Mouse (Mus musculus): ENCODE results near the gene Sbno2. TPM values are rescaled to one million over a fixed set of nuclear protein-coding genes. Genes with fewer than 3 reads are reported as not detected.

Gene Sbno2
- polyA plus RNA-seq, 1 experiment from 2014 or later, result 14.1 TPM

- no peak overlapping the region for H3K27ac ChIP-seq (ENCODE audit: low read depth)
- DNase-seq (ENCODE audit: low spot score) (no peak), ATAC-seq (replicated peaks; ENCODE audit: low FRiP score, low TSS enrichment, low read depth) (no peak)
- H3K9me3 ChIP-seq (ENCODE audit: control insufficient read depth, low read length), result no peaks in the 10 kb centered on the region
- 84% methylated on average over 2 of the region's 2 CpGs for WGBS
- H3K4me3 ChIP-seq (ENCODE audit: low read depth, low read length), result no peak overlapping the region
- H3K4me1 ChIP-seq (replicated peaks; ENCODE audit: control insufficient read depth, insufficient read depth, low read length), result peaks cover 21% of the 10 kb centered on the region
- H3K27me3 ChIP-seq (replicated peaks; ENCODE audit: control insufficient read depth, insufficient read depth, low read length), result no peaks in the 10 kb centered on the region
- no peak overlapping the region for H3K9ac ChIP-seq (ENCODE audit: low read length)
- H3K36me3 ChIP-seq (ENCODE audit: control insufficient read depth, insufficient read depth, low read length), result peaks cover 37% of the 10 kb centered on the region
- no peak overlapping the region for H3K4me2 ChIP-seq (ENCODE audit: low read length)
Measured at GRCm38 (mm10) chr10:80120146-80120545, 14.8 kb upstream of the Sbno2 start.

- H3K4me1 ChIP-seq (replicated peaks; ENCODE audit: control insufficient read depth, insufficient read depth, low read length), result peaks cover 21% of the 10 kb centered on the region
- peaks cover 29% of the 10 kb centered on the region for H3K36me3 ChIP-seq (ENCODE audit: control insufficient read depth, insufficient read depth, low read length)
- no peak overlapping the region for H3K4me3 ChIP-seq (ENCODE audit: low read depth, low read length)
- DNase-seq (ENCODE audit: low spot score), result no peak
- ATAC-seq (replicated peaks; ENCODE audit: low FRiP score, low TSS enrichment, low read depth), result no peak
- no peak overlapping the region; the same call in 1 of the 2 replicates for H3K9ac ChIP-seq (ENCODE audit: low read length)
- H3K4me2 ChIP-seq (ENCODE audit: low read length), result peak overlapping the region; percentile 70
- no peaks in the 10 kb centered on the region for H3K9me3 ChIP-seq (ENCODE audit: control insufficient read depth, low read length)
- H3K27me3 ChIP-seq (replicated peaks; ENCODE audit: control insufficient read depth, insufficient read depth, low read length), result no peaks in the 10 kb centered on the region
- H3K27ac ChIP-seq (ENCODE audit: low read depth), result no peak overlapping the region
- 76% methylated on average over 6 of the region's 6 CpGs for WGBS
Measured at GRCm38 (mm10) chr10:80118552-80118951, 13.2 kb upstream of the Sbno2 start.

DNA sequence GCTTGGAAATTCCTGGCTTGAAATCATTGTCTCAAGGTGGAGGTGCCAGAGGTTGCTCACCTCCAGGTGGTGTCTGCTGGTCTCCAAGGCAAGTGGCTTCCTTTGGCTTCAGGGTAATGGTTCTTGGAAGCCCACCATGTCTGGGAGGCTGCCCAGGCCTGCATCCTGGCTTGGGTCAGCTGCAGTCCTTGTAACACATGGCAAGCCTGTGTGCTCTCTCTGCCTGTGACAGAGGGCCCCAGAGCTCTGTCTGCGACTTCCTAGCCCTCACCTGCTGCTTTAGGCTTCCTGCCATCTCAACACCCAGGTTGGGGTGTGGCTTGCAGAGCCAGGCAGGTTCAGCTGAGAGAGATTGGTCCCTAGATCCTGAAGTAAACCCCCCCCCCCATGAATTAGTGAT lies 12.4 kb upstream of the Sbno2 start:
- H3K4me3 ChIP-seq (ENCODE audit: low read depth, low read length), result peak overlapping the region; percentile 95
- peak overlapping the region; percentile 84 for H3K9ac ChIP-seq (ENCODE audit: low read length)
- H3K4me1 ChIP-seq (replicated peaks; ENCODE audit: control insufficient read depth, insufficient read depth, low read length), result peaks cover 21% of the 10 kb centered on the region
- peak overlapping the region; percentile 70 for H3K4me2 ChIP-seq (ENCODE audit: low read length)
- no peak overlapping the region for H3K27ac ChIP-seq (ENCODE audit: low read depth)
- no peaks in the 10 kb centered on the region for H3K9me3 ChIP-seq (ENCODE audit: control insufficient read depth, low read length)
- 55% methylated on average over 1 of the region's 1 CpGs for WGBS
- H3K36me3 ChIP-seq (ENCODE audit: control insufficient read depth, insufficient read depth, low read length), result peaks cover 29% of the 10 kb centered on the region
- ATAC-seq (replicated peaks; ENCODE audit: low FRiP score, low TSS enrichment, low read depth) (no peak), DNase-seq (ENCODE audit: low spot score) (no peak)
- H3K27me3 ChIP-seq (replicated peaks; ENCODE audit: control insufficient read depth, insufficient read depth, low read length), result no peaks in the 10 kb centered on the region

DNA sequence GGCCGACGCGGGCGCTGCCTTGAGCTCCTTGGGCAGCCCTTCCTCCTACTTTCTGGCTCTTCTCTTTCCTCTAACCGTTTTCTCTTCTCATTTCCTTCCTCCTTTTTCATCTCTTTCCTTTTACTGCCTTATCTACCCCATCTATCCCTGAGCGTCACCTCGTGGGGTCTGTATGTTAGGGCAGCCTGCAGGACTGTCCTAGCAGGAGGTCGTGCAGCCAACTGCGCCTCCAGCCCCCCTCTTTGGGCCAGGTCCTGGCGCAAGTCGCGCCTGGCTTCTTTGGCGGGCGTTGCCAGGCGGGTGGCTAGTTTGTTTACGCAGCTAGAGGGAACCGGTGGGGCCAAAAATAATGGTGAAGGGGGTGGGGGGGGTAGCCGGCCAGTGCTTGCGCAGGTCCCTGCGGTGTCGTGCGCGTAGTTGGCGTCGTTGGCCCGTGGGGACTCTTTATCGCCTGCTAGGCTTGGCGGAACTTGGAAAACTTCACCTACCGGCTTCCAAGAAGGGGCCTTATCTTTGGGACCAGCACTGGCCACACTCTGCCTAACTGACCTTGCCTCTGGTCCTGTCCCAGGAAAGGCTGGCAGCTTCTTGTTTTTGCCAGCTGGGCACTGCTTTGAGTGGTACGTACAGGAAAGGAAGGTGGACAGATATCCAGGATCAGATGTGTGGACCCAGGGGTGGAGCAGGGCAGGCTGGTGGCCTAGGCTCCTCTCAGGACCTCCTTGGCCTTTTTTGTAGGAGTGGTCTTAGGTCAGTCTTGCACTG lies 11.7 kb upstream of the Sbno2 start:
- no peaks in the 10 kb centered on the region for H3K27me3 ChIP-seq (replicated peaks; ENCODE audit: control insufficient read depth, insufficient read depth, low read length)
- no peaks in the 10 kb centered on the region for H3K9me3 ChIP-seq (ENCODE audit: control insufficient read depth, low read length)
- H3K4me1 ChIP-seq (replicated peaks; ENCODE audit: control insufficient read depth, insufficient read depth, low read length), result peaks cover 21% of the 10 kb centered on the region
- WGBS, result 4% methylated on average over 30 of the region's 30 CpGs
- H3K4me3 ChIP-seq (ENCODE audit: low read depth, low read length), result peak overlapping the region; percentile 95
- H3K4me2 ChIP-seq (ENCODE audit: low read length), result peak overlapping the region; percentile 70
- H3K36me3 ChIP-seq (ENCODE audit: control insufficient read depth, insufficient read depth, low read length), result peaks cover 29% of the 10 kb centered on the region
- DNase-seq (ENCODE audit: low spot score) (peak; percentile 69), ATAC-seq (replicated peaks; ENCODE audit: low FRiP score, low TSS enrichment, low read depth) (no peak)
- H3K9ac ChIP-seq (ENCODE audit: low read length), result peak overlapping the region; percentile 84
- H3K27ac ChIP-seq (ENCODE audit: low read depth), result no peak overlapping the region

- peak overlapping the region; percentile 84 for H3K9ac ChIP-seq (ENCODE audit: low read length)
- ATAC-seq (replicated peaks; ENCODE audit: low FRiP score, low TSS enrichment, low read depth) (no peak), DNase-seq (ENCODE audit: low spot score) (peak; percentile 68)
- peak overlapping the region; percentile 95 for H3K4me3 ChIP-seq (ENCODE audit: low read depth, low read length)
- H3K36me3 ChIP-seq (ENCODE audit: control insufficient read depth, insufficient read depth, low read length), result peaks cover 23% of the 10 kb centered on the region
- H3K4me1 ChIP-seq (replicated peaks; ENCODE audit: control insufficient read depth, insufficient read depth, low read length), result peaks cover 21% of the 10 kb centered on the region
- no peaks in the 10 kb centered on the region for H3K9me3 ChIP-seq (ENCODE audit: control insufficient read depth, low read length)
- no peaks in the 10 kb centered on the region for H3K27me3 ChIP-seq (replicated peaks; ENCODE audit: control insufficient read depth, insufficient read depth, low read length)
- WGBS, result under 1% methylated on average over 27 of the region's 27 CpGs
- H3K4me2 ChIP-seq (ENCODE audit: low read length), result peak overlapping the region; percentile 70
- H3K27ac ChIP-seq (ENCODE audit: low read depth), result peak overlapping the region; percentile 74; the same call in 1 of the 2 replicates
Measured at GRCm38 (mm10) chr10:80116563-80116926, 11.2 kb upstream of the Sbno2 start.

- WGBS, result under 1% methylated on average over 53 of the region's 63 CpGs
- Histone ChIP-seq H3K9me3 (ENCODE audit: control insufficient read depth, low read length) (no peaks in the 10 kb centered on the region), H3K4me2 (ENCODE audit: low read length) (peak overlapping the region; percentile 70), H3K27ac (ENCODE audit: low read depth) (peak overlapping the region; percentile 74), H3K9ac (ENCODE audit: low read length) (peak overlapping the region; percentile 84), H3K27me3 (replicated peaks; ENCODE audit: control insufficient read depth, insufficient read depth, low read length) (no peaks in the 10 kb centered on the region), H3K36me3 (ENCODE audit: control insufficient read depth, insufficient read depth, low read length) (peaks cover 19% of the 10 kb centered on the region), H3K4me1 (replicated peaks; ENCODE audit: control insufficient read depth, insufficient read depth, low read length) (peaks cover 21% of the 10 kb centered on the region), H3K4me3 (ENCODE audit: low read depth, low read length) (peak overlapping the region; percentile 95)
- DNase-seq (ENCODE audit: low spot score), result no peak
- no peak for ATAC-seq (replicated peaks; ENCODE audit: low FRiP score, low TSS enrichment, low read depth)
Measured at GRCm38 (mm10) chr10:80115944-80116335, 10.6 kb upstream of the Sbno2 start.

DNA sequence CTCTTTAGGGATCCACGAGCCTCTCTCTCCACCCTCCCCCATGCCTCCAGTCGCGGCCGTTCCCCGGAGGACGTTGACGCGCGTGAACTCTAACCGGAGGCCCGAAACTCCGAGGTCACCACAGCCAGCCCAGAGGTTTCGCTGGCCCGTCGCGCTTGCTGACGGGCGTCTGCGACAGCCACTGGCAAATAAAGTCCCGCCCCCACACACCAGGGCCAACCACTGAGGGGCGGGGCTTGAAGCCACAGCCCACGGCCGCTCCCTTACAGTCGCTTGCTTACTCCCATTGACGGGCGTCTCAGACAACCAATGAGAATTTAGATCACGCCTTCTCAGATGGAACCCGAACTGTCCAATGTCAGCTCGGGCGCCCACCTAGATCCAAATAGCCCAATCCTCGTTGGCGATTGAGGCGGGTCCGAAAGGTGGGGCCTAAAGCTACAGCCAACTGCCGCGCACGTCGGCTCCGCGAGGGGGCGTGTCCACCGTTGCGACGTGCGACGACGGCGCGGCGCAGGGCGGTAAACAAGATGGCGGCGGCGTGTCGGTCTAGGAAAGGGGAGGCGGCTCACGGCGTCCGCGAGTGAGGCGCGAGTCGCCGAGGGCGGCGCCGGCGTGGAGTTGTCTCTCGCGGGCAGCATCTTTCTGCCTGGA lies 10.0 kb upstream of the Sbno2 start, which contains the start of gene Stk11:
TSS of gene Stk11 (plus strand) at position 514 of the 654 bp plus-strand sequence.
- peak; percentile 97 for ATAC-seq (replicated peaks; ENCODE audit: low FRiP score, low TSS enrichment, low read depth)
- under 1% methylated on average over 70 of the region's 70 CpGs for WGBS
- no peaks in the 10 kb centered on the region for H3K9me3 ChIP-seq (ENCODE audit: control insufficient read depth, low read length)

DNA sequence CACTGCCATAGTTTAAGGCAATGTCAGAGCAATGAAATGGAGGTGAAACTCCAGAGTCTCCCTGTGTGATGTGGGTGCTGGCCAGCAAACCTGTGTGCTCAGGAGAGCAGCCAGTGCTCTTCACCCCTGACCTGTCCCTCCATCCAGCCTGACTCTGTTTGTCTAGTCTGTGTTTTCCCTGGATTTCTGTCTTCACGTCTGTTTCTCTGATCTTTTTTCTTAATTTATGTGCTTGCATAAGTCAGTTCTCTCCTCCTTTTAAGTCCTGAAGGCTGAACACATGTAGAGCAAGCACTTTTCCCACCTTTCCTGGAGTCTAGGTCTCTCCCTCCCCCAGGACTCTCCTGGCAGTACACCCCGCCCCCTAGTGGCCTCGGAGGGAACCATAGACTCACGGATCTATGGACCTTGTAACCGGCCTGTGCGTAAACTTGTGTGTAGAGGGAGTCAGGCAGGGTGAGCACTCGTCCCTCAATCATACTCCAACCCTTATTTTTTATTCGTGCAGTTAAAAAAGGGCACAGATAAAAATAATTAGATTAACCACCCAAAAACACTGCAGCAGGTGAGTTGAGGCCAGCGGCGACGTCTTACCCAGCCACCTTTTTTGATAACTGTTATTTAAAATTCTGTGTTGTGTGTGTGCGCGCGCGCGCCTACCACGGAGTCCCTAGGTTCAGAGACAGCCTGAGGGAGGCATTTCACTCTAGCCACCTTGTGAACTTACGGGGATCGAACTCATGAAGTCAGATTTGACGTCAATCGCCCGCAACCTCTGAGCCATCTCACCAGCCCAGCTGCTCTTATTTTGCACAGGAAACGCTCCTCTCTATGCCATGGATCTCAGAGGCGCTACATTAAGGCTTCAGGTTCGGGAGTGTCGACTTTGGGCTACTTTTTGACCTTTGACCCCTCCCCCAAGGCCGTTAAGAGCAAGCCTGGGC lies 9.2 kb upstream of the Sbno2 start:
- ATAC-seq (replicated peaks; ENCODE audit: low FRiP score, low TSS enrichment, low read depth), result peak; percentile 61
- WGBS, result 2% methylated on average over 27 of the region's 27 CpGs

More for the DNA sequence above, 10.0 kb upstream of the Sbno2 start, which contains the start of gene Stk11:
- peak within 1 kb of the TSS; percentile 84 for H3K9ac ChIP-seq (ENCODE audit: low read length)
- peaks cover 14% of the 10 kb centered on the region for H3K36me3 ChIP-seq (ENCODE audit: control insufficient read depth, insufficient read depth, low read length)
- H3K4me1 ChIP-seq (replicated peaks; ENCODE audit: control insufficient read depth, insufficient read depth, low read length), result peaks cover 21% of the 10 kb centered on the region
- peak within 1 kb of the TSS; percentile 85 for H3K27ac ChIP-seq (ENCODE audit: low read depth)
- H3K4me3 ChIP-seq (ENCODE audit: low read depth, low read length), result peak within 1 kb of the TSS; percentile 95
- H3K27me3 ChIP-seq (replicated peaks; ENCODE audit: control insufficient read depth, insufficient read depth, low read length), result no peaks in the 10 kb centered on the region
- peak within 1 kb of the TSS; percentile 70 for H3K4me2 ChIP-seq (ENCODE audit: low read length)
- DNase-seq (ENCODE audit: low spot score), result peak; percentile 97

More for the DNA sequence above, 9.2 kb upstream of the Sbno2 start:
- peak overlapping the region; percentile 85 for H3K27ac ChIP-seq (ENCODE audit: low read depth)
- peak overlapping the region; percentile 55 for H3K9ac ChIP-seq (ENCODE audit: low read length)
- peaks cover 21% of the 10 kb centered on the region for H3K4me1 ChIP-seq (replicated peaks; ENCODE audit: control insufficient read depth, insufficient read depth, low read length)
- peaks cover 13% of the 10 kb centered on the region; the same call in 1 of the 2 replicates for H3K36me3 ChIP-seq (ENCODE audit: control insufficient read depth, insufficient read depth, low read length)
- H3K9me3 ChIP-seq (ENCODE audit: control insufficient read depth, low read length), result no peaks in the 10 kb centered on the region
- peak; percentile 97 for DNase-seq (ENCODE audit: low spot score)
- H3K4me2 ChIP-seq (ENCODE audit: low read length), result peak overlapping the region; percentile 68
- H3K4me3 ChIP-seq (ENCODE audit: low read depth, low read length), result peak overlapping the region; percentile 95
- no peaks in the 10 kb centered on the region for H3K27me3 ChIP-seq (replicated peaks; ENCODE audit: control insufficient read depth, insufficient read depth, low read length)

Measured in intestine, embryonic 14.5 days (tissue).